Mouse (Mus musculus) urinary bladder, adult 2 months (tissue): ENCODE results near the gene Krtap19-1. TPM values are rescaled to one million over a fixed set of nuclear protein-coding genes. Genes with fewer than 3 reads are reported as not detected.

Source experiments
- DNase-seq: peaks from one replicate; pipeline ENCODE4 v3.0.0; 2022; ENCODE audit warnings: low spot score
- polyA plus RNA-seq: library from polyadenylated mRNA; depleted of rRNA; stranded (reverse); fragments of >200 nt; gene quantifications from 2 replicates; pipeline ENCODE4 v1.2.3, GENCODE M21; 2012; rRNA removed

Gene Krtap19-1
- polyA plus RNA-seq: not detected in 2 replicates

GRCm38 (mm10) chr16:88869311-88869710, at the start of gene Krtap19-1:
TSS of gene Krtap19-1 (minus strand) at chr16:88869411.
- no peak for DNase-seq

- DNase-seq: no peak
These were observed 27.1 kb upstream of the Krtap19-1 start, which contains the start of gene Krtap19-5 for GRCm38 (mm10) chr16:88896357-88896756. TSS of gene Krtap19-5 (minus strand) at chr16:88896457.

- no peak for DNase-seq
These were observed 17.7 kb upstream of the Krtap19-1 start for GRCm38 (mm10) chr16:88886870-88887269.

GRCm38 (mm10) chr16:88884989-88885388, 15.8 kb upstream of the Krtap19-1 start, which contains the start of gene Krtap19-4:
TSS of gene Krtap19-4 (minus strand) at chr16:88885089.
- DNase-seq: no peak

GRCm38 (mm10) chr16:88877938-88878337, 8.7 kb upstream of the Krtap19-1 start, which contains the start of gene Krtap19-3:
TSS of gene Krtap19-3 (minus strand) at chr16:88878038.
- DNase-seq: no peak

GRCm38 (mm10) chr16:88874169-88874568, 5.0 kb upstream of the Krtap19-1 start, which contains the start of gene Krtap19-2:
TSS of gene Krtap19-2 (minus strand) at chr16:88874269.
- DNase-seq: no peak

- DNase-seq: no peak
These were observed 4.3 kb downstream of the Krtap19-1 start for GRCm38 (mm10) chr16:88864887-88865407.

- DNase-seq: no peak
These were observed 17.8 kb downstream of the Krtap19-1 start for GRCm38 (mm10) chr16:88851450-88851849.

GRCm38 (mm10) chr16:88848558-88848957, 20.7 kb downstream of the Krtap19-1 start:
- DNase-seq: no peak

GRCm38 (mm10) chr16:88847363-88847762, 21.8 kb downstream of the Krtap19-1 start:
- DNase-seq: no peak

GRCm38 (mm10) chr16:88826978-88827377, 42.2 kb downstream of the Krtap19-1 start:
- no peak for DNase-seq

GRCm38 (mm10) chr16:88826095-88826652, 43.0 kb downstream of the Krtap19-1 start, which contains the start of gene Krtap14:
TSS of gene Krtap14 (minus strand) at chr16:88826145.
- DNase-seq: no peak

- no peak for DNase-seq
These were observed 45.5 kb downstream of the Krtap19-1 start for GRCm38 (mm10) chr16:88823736-88824135.

- no peak for DNase-seq
These were observed 49.1 kb downstream of the Krtap19-1 start, which contains the start of gene Krtap15 for GRCm38 (mm10) chr16:88820066-88820465. TSS of gene Krtap15 (plus strand) at chr16:88820215.

Other genes starting within 250 kb of the Krtap19-1 start
- not detected in 2 replicates for gene 2310079G19Rik, start 241.7 kb downstream of the Krtap19-1 start, polyA plus RNA-seq
- gene Krtap26-1, start 221.6 kb downstream of the Krtap19-1 start, polyA plus RNA-seq: not detected in 2 replicates
- not detected in 2 replicates for gene Krtap27-1, start 197.7 kb downstream of the Krtap19-1 start, polyA plus RNA-seq
- gene 2310061N02Rik, start 161.4 kb downstream of the Krtap19-1 start, polyA plus RNA-seq: not detected in 2 replicates
- not detected in 2 replicates for gene Krtap13-1, start 140.5 kb downstream of the Krtap19-1 start, polyA plus RNA-seq
- not detected in 2 replicates for gene Krtap13, start 117.8 kb downstream of the Krtap19-1 start, polyA plus RNA-seq
- gene 2310034C09Rik, start 110.6 kb downstream of the Krtap19-1 start, polyA plus RNA-seq: not detected in 2 replicates
- gene 2310057N15Rik, start 95.2 kb downstream of the Krtap19-1 start, polyA plus RNA-seq: not detected in 2 replicates
- not detected in 2 replicates for gene Gm5965, start 91.5 kb downstream of the Krtap19-1 start, polyA plus RNA-seq
- gene Gm20741, start 57.2 kb downstream of the Krtap19-1 start, polyA plus RNA-seq: not detected in 2 replicates
- gene Krtap15, start 49.2 kb downstream of the Krtap19-1 start, polyA plus RNA-seq: not detected in 2 replicates
- gene Krtap14, start 43.3 kb downstream of the Krtap19-1 start, polyA plus RNA-seq: not detected in 2 replicates
- not detected in 2 replicates for gene Krtap19-2, start 4.9 kb upstream of the Krtap19-1 start, polyA plus RNA-seq
- gene Krtap19-3, start 8.6 kb upstream of the Krtap19-1 start, polyA plus RNA-seq: not detected in 2 replicates
- not detected in 2 replicates for gene Krtap19-4, start 15.7 kb upstream of the Krtap19-1 start, polyA plus RNA-seq
- gene Krtap19-5, start 27.0 kb upstream of the Krtap19-1 start, polyA plus RNA-seq: not detected in 2 replicates
- not detected in 2 replicates for gene Krtap19-9b, start 62.9 kb upstream of the Krtap19-1 start, polyA plus RNA-seq
- gene Krtap16-3, start 93.5 kb upstream of the Krtap19-1 start, polyA plus RNA-seq: not detected in 2 replicates
- gene Krtap22-2, start 141.3 kb upstream of the Krtap19-1 start, polyA plus RNA-seq: not detected in 2 replicates
- not detected in 2 replicates for gene Gm10229, start 145.9 kb upstream of the Krtap19-1 start, polyA plus RNA-seq
- not detected in 2 replicates for gene Krtap6-1, start 162.3 kb upstream of the Krtap19-1 start, polyA plus RNA-seq
- gene Gm10228, start 172.1 kb upstream of the Krtap19-1 start, polyA plus RNA-seq: not detected in 2 replicates
- not detected in 2 replicates for gene Krtap6-5, start 178.5 kb upstream of the Krtap19-1 start, polyA plus RNA-seq
- not detected in 2 replicates for gene 1110025L11Rik, start 194.6 kb upstream of the Krtap19-1 start, polyA plus RNA-seq
- not detected in 2 replicates for gene Krtap6-3, start 214.6 kb upstream of the Krtap19-1 start, polyA plus RNA-seq